Mouse (Mus musculus): ENCODE data around the gene Otop2. TPM values are rescaled to one million over a fixed set of nuclear protein-coding genes. Genes with fewer than 3 reads are reported as not detected.
A peak's percentile ranks its signal among the peaks of the same experiment; 100 is the strongest.

Gene Otop2
- not detected in 2 replicates for polyA plus RNA-seq (2015; fragmentation: Nextera tagmentation; extraction: Ambion mirVana)

- no peak within 1 kb of the TSS for H3K9ac ChIP-seq
- H3K27me3 ChIP-seq, result peaks cover 17% of the 10 kb centered on the region
- DNase-seq (no peak), ATAC-seq (ENCODE audit: low read depth) (no peak)
- H3K4me1 ChIP-seq (replicated peaks), result 0 out of 2 replicates have a peak, but pooled peaks cover 3% of the 10 kb centered on the region
- no peak within 1 kb of the TSS for H3K27ac ChIP-seq
- H3K4me2 ChIP-seq, result no peak within 1 kb of the TSS
- H3K4me3 ChIP-seq (replicated peaks), result no peak within 1 kb of the TSS
- 33% methylated on average over 8 of the region's 8 CpGs for WGBS (ENCODE audit: insufficient replicate concordance)
- H3K9me3 ChIP-seq (replicated peaks), result no peaks in the 10 kb centered on the region
- no peaks in the 10 kb centered on the region for H3K36me3 ChIP-seq
Measured at GRCm38 (mm10) chr11:115306863-115307262, at the start of gene Otop2. Gene Otop2 (plus strand): TSS chr11:115307163.

DNA sequence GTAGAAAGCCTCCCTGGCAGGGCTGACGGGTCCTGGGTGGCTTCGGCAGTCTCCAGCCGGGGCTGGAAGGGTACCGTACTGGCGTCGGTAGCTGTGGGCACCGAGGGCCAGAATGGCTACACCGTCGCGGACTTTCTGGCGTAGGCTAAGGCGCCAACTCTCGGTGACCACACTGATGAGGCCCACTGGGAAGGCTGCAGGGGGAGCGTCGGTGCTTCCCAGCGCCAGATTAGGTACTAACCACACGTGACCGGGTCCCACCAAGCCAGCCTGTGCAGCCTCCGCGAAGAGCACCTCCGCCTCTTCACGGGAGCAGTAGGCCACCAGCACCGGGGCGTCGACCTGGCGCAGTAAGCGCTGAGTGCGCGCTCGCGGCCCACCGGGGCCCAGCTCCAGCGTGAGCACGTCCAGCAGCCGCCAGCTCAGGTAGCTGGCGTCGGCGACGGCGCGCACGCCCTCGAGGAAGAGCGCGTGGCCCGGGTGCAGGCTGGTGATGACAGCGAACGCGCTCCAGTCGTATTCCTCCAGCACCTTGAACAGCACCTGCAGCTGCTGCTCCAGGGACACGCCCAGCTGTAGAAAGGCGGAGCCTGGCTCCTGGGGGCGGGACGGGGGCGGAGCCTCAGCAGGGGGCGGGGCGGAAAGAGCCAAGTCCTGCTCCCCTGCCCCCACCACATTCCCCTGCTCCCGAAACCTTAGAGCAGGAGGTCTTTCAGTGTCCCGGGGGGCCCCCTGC is 49.0 kb upstream of the Otop2 start:
- Histone ChIP-seq H3K4me2 (peak overlapping the region; percentile 30; the same call in 1 of the 2 replicates), H3K36me3 (no peaks in the 10 kb centered on the region), H3K27me3 (peaks cover 96% of the 10 kb centered on the region), H3K9me3 (replicated peaks) (no peaks in the 10 kb centered on the region), H3K4me3 (replicated peaks) (no peak overlapping the region), H3K9ac (no peak overlapping the region), H3K27ac (no peak overlapping the region), H3K4me1 (replicated peaks) (peaks cover 6% of the 10 kb centered on the region)
- ATAC-seq (ENCODE audit: low read depth), result peak; percentile 36
- 14% methylated on average over 59 of the region's 59 CpGs for WGBS (ENCODE audit: insufficient replicate concordance)
- no peak for DNase-seq

- Histone ChIP-seq H3K9me3 (replicated peaks) (no peaks in the 10 kb centered on the region), H3K9ac (no peak overlapping the region), H3K36me3 (no peaks in the 10 kb centered on the region), H3K27me3 (peaks cover 98% of the 10 kb centered on the region), H3K4me1 (replicated peaks) (peaks cover 6% of the 10 kb centered on the region), H3K27ac (no peak overlapping the region), H3K4me2 (no peak overlapping the region), H3K4me3 (replicated peaks) (no peak overlapping the region)
- no peak for ATAC-seq (ENCODE audit: low read depth)
- DNase-seq, result no peak
- WGBS (ENCODE audit: insufficient replicate concordance), result 52% methylated on average over 4 of the region's 4 CpGs
Measured at GRCm38 (mm10) chr11:115259134-115259533, 47.8 kb upstream of the Otop2 start.

GRCm38 (mm10) chr11:115262954-115263353 is 44.0 kb upstream of the Otop2 start:
- WGBS (ENCODE audit: insufficient replicate concordance), result 64% methylated on average over 11 of the region's 11 CpGs
- peaks cover 99% of the 10 kb centered on the region for H3K27me3 ChIP-seq
- ATAC-seq (ENCODE audit: low read depth) (no peak), DNase-seq (no peak)
- no peak overlapping the region for H3K27ac ChIP-seq
- no peak overlapping the region for H3K4me2 ChIP-seq
- H3K9me3 ChIP-seq (replicated peaks), result no peaks in the 10 kb centered on the region
- H3K36me3 ChIP-seq, result peaks cover 3% of the 10 kb centered on the region
- no peak overlapping the region for H3K9ac ChIP-seq
- H3K4me3 ChIP-seq (replicated peaks), result no peak overlapping the region
- peaks cover 20% of the 10 kb centered on the region for H3K4me1 ChIP-seq (replicated peaks)

DNA sequence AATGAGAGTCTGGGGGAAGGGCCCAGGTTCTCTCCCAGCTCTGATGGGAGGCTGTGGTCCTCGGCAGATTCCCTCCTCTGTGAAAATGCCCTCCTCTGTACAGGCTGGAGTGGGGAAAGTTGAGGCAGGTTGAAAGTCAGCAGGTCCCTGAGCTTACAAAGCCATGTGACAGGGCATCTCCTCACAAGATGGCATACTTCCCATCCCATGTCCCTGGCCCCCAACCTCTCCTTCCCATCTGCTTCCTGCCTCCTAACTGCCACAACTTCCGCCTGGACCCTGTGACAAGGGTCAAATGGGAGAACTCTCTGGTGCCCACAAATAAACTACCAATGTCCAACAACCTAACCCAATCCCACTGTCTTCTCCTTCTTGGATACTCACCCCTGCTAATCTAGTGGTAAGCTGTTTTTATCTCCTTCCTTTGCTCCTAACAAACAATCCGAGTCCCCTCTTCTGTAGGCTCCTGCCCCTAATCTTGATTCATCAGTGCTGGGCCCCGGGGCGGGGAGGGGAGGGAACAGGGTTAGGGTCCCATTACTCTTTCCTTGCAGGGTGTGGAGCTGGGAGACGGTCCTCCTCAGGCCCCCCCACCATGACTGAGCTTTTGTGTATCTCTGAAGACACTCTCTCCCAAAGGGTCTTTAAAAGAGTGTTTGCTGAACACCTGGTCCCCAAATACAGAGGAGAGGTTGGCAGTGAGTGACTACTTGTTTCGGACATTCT is 42.7 kb upstream of the Otop2 start:
- H3K4me1 ChIP-seq (replicated peaks), result peaks cover 16% of the 10 kb centered on the region
- H3K4me3 ChIP-seq (replicated peaks), result no peak overlapping the region
- 36% methylated on average over 7 of the region's 7 CpGs for WGBS (ENCODE audit: insufficient replicate concordance)
- ATAC-seq (ENCODE audit: low read depth) (no peak), DNase-seq (no peak)
- peaks cover 97% of the 10 kb centered on the region for H3K27me3 ChIP-seq
- peaks cover 16% of the 10 kb centered on the region for H3K36me3 ChIP-seq
- H3K4me2 ChIP-seq, result no peak overlapping the region
- no peak overlapping the region for H3K9ac ChIP-seq
- H3K9me3 ChIP-seq (replicated peaks), result no peaks in the 10 kb centered on the region
- H3K27ac ChIP-seq, result no peak overlapping the region

DNA sequence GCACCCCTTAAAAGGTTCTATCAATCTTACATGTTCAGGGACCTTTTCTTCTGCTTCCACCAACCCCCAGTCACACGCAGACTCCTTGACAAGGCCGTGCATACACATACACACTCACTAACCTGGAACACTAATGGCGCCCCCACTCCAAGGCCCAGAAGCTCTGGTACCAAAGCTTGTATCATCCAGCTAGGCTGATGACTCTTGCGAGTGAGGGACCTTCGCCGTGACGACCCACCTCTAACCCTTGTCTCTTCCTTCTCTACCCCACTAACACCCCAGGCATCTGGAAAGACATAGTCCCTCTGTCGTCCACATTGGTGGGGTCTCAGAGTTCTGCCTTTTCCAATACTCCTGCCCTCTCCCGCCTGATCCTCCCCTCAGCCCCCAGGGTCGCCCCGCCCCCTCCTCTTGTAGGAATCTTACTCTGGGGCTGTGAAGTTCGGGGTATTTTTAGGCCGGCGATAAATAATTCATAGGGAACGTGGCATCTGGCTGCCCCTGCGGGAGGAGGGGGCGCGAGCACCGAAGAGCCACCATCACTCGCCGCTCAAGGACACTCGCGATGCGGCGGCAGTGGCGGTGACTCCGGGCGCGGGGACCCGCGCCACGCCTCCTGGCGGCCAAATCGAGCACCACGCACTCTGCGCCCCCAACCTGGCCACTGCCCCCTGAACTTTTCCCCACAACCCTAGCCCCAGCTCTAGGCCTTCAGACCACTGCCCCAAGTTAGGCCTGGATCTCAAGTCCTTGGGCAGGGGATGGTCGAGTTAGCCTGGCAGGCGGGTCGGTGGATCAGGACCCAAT is 41.9 kb upstream of the Otop2 start:
- Histone ChIP-seq H3K36me3 (peaks cover 20% of the 10 kb centered on the region), H3K9me3 (replicated peaks) (no peaks in the 10 kb centered on the region), H3K9ac (no peak overlapping the region), H3K27ac (no peak overlapping the region), H3K4me2 (peak overlapping the region; percentile 30), H3K27me3 (peaks cover 90% of the 10 kb centered on the region), H3K4me3 (replicated peaks) (no peak overlapping the region), H3K4me1 (replicated peaks) (peaks cover 16% of the 10 kb centered on the region)
- ATAC-seq (ENCODE audit: low read depth) (no peak), DNase-seq (no peak)
- WGBS (ENCODE audit: insufficient replicate concordance), result 8% methylated on average over 39 of the region's 39 CpGs

GRCm38 (mm10) chr11:115265771-115266399 is 41.1 kb upstream of the Otop2 start:
- H3K27ac ChIP-seq, result no peak overlapping the region
- no peaks in the 10 kb centered on the region for H3K9me3 ChIP-seq (replicated peaks)
- no peak overlapping the region for H3K4me2 ChIP-seq
- 6% methylated on average over 20 of the region's 20 CpGs for WGBS (ENCODE audit: insufficient replicate concordance)
- peaks cover 82% of the 10 kb centered on the region for H3K27me3 ChIP-seq
- DNase-seq, result no peak
- peaks cover 20% of the 10 kb centered on the region for H3K36me3 ChIP-seq
- ATAC-seq (ENCODE audit: low read depth), result no peak
- no peak overlapping the region for H3K9ac ChIP-seq
- H3K4me3 ChIP-seq (replicated peaks), result 0 out of 2 replicates have a peak overlapping the region, but pooled peaks have one; percentile 39
- peaks cover 19% of the 10 kb centered on the region for H3K4me1 ChIP-seq (replicated peaks)

DNA sequence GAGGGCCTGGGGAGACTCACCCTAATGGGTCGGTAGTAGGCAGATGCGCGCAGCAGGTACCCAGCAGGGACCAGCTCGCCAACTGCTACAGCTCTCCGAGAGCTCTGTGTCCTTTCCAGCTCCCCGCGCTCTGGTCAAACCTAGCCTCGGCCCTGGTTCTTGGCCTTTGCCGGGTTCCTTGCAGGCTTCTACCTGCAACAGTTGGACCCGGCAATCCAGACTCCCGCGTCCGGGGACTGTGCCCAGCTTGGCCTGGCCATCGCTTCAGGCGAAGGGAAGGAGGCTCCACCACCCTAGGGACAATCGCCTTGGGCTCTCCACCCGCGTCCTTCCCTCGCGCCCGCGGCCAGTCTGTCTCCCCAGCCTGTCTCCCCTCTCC is 40.6 kb upstream of the Otop2 start:
- ATAC-seq (ENCODE audit: low read depth) (no peak), DNase-seq (no peak)
- H3K4me2 ChIP-seq, result peak overlapping the region; percentile 52; the same call in 1 of the 2 replicates
- peak overlapping the region; percentile 39 for H3K4me3 ChIP-seq (replicated peaks)
- H3K4me1 ChIP-seq (replicated peaks), result peaks cover 19% of the 10 kb centered on the region
- H3K36me3 ChIP-seq, result peaks cover 20% of the 10 kb centered on the region
- H3K27me3 ChIP-seq, result peaks cover 77% of the 10 kb centered on the region
- 2% methylated on average over 22 of the region's 22 CpGs for whole genome bisulfite sequencing (ENCODE audit: insufficient replicate concordance)
- no peak overlapping the region for H3K27ac ChIP-seq
- no peaks in the 10 kb centered on the region for H3K9me3 ChIP-seq (replicated peaks)
- H3K9ac ChIP-seq, result no peak overlapping the region

- ATAC-seq (ENCODE audit: low read depth), result no peak
- Histone ChIP-seq H3K4me3 (replicated peaks) (peak within 1 kb of the TSS; percentile 39), H3K27ac (no peak within 1 kb of the TSS)
Measured at GRCm38 (mm10) chr11:115267061-115267883, 39.7 kb upstream of the Otop2 start, which contains the start of gene Grin2c. Gene Grin2c (minus strand): TSS chr11:115267243.

GRCm38 (mm10) chr11:115267958-115268357 is 39.0 kb upstream of the Otop2 start:
- ATAC-seq (ENCODE audit: low read depth) (no peak), DNase-seq (no peak)
- Histone ChIP-seq H3K9me3 (replicated peaks) (no peaks in the 10 kb centered on the region), H3K4me3 (replicated peaks) (no peak overlapping the region), H3K9ac (no peak overlapping the region), H3K27me3 (peaks cover 61% of the 10 kb centered on the region), H3K27ac (no peak overlapping the region), H3K4me2 (no peak overlapping the region), H3K4me1 (replicated peaks) (peaks cover 26% of the 10 kb centered on the region), H3K36me3 (peaks cover 25% of the 10 kb centered on the region)
- 74% methylated on average over 11 of the region's 11 CpGs for WGBS (ENCODE audit: insufficient replicate concordance)

More at GRCm38 (mm10) chr11:115267061-115267883, 39.7 kb upstream of the Otop2 start, which contains the start of gene Grin2c:
- 8% methylated on average over 50 of the region's 50 CpGs for WGBS (ENCODE audit: insufficient replicate concordance)
- Histone ChIP-seq H3K9me3 (replicated peaks) (no peaks in the 10 kb centered on the region), H3K4me1 (replicated peaks) (peaks cover 22% of the 10 kb centered on the region), H3K9ac (no peak within 1 kb of the TSS), H3K27me3 (peaks cover 68% of the 10 kb centered on the region), H3K36me3 (peaks cover 25% of the 10 kb centered on the region), H3K4me2 (peak within 1 kb of the TSS; percentile 52)
- DNase-seq, result no peak

All from liver, embryonic 13.5 days (tissue).